Mouse (Mus musculus): Measurements from ENCODE around the gene Exoc3l2. TPM values are rescaled to one million over a fixed set of nuclear protein-coding genes. Genes with fewer than 3 reads are reported as not detected.
A peak's percentile ranks its signal among the peaks of the same experiment; 100 is the strongest.

Exoc3l2 gene
- polyA plus RNA-seq, 1 experiment from 2014 or later = 8.0 TPM

GRCm38 (mm10) chr7:19424051-19424450, 39.1 kb upstream of the Exoc3l2 start:
- Histone ChIP-seq H3K9ac (ENCODE audit: low read depth, low read length) (no peak overlapping the region), H3K27me3 (ENCODE audit: insufficient read depth, low read length) (peaks cover 13% of the 10 kb centered on the region), H3K4me1 (replicated peaks; ENCODE audit: insufficient read depth, low read length) (no peaks in the 10 kb centered on the region; the same call in 1 of the 2 replicates), H3K4me2 (ENCODE audit: low read length) (no peak overlapping the region), H3K4me3 (replicated peaks; ENCODE audit: low read depth, low read length) (no peak overlapping the region), H3K36me3 (ENCODE audit: insufficient read depth, low read length) (peaks cover 31% of the 10 kb centered on the region), H3K9me3 (replicated peaks; ENCODE audit: low read length) (no peaks in the 10 kb centered on the region), H3K27ac (no peak overlapping the region)
- ATAC-seq (replicated peaks; ENCODE audit: low FRiP score, low read depth) (no peak), DNase-seq (ENCODE audit: low spot score) (no peak)
- 53% methylated on average over 4 of the region's 4 CpGs for WGBS
- no peak for TF ChIP-seq CTCF (IDR thresholded peaks at IDR 0.05; ENCODE audit: low read depth)

GRCm38 (mm10) chr7:19426349-19426748, 36.8 kb upstream of the Exoc3l2 start:
- Histone ChIP-seq H3K36me3 (ENCODE audit: insufficient read depth, low read length) (peaks cover 45% of the 10 kb centered on the region), H3K4me3 (replicated peaks; ENCODE audit: low read depth, low read length) (no peak overlapping the region), H3K27ac (no peak overlapping the region), H3K9me3 (replicated peaks; ENCODE audit: low read length) (no peaks in the 10 kb centered on the region), H3K4me2 (ENCODE audit: low read length) (no peak overlapping the region), H3K4me1 (replicated peaks; ENCODE audit: insufficient read depth, low read length) (no peaks in the 10 kb centered on the region), H3K27me3 (ENCODE audit: insufficient read depth, low read length) (no peaks in the 10 kb centered on the region), H3K9ac (ENCODE audit: low read depth, low read length) (no peak overlapping the region)
- 77% methylated on average over 6 of the region's 6 CpGs for WGBS
- TF ChIP-seq CTCF (IDR thresholded peaks at IDR 0.05; ENCODE audit: low read depth) = no peak
- ATAC-seq (replicated peaks; ENCODE audit: low FRiP score, low read depth) = no peak
- DNase-seq (ENCODE audit: low spot score) = no peak

- ATAC-seq (replicated peaks; ENCODE audit: low FRiP score, low read depth) (no peak), DNase-seq (ENCODE audit: low spot score) (no peak)
- H3K36me3 ChIP-seq (ENCODE audit: insufficient read depth, low read length) = peaks cover 50% of the 10 kb centered on the region
- no peak overlapping the region for H3K27ac ChIP-seq
- no peaks in the 10 kb centered on the region for H3K27me3 ChIP-seq (ENCODE audit: insufficient read depth, low read length)
- TF ChIP-seq CTCF (IDR thresholded peaks at IDR 0.05; ENCODE audit: low read depth) = no peak
- H3K4me3 ChIP-seq (replicated peaks; ENCODE audit: low read depth, low read length) = no peak overlapping the region
- H3K9ac ChIP-seq (ENCODE audit: low read depth, low read length) = no peak overlapping the region
- WGBS = 91% methylated on average over 6 of the region's 6 CpGs
- H3K9me3 ChIP-seq (replicated peaks; ENCODE audit: low read length) = no peaks in the 10 kb centered on the region
- no peaks in the 10 kb centered on the region for H3K4me1 ChIP-seq (replicated peaks; ENCODE audit: insufficient read depth, low read length)
- no peak overlapping the region for H3K4me2 ChIP-seq (ENCODE audit: low read length)
These were observed 36.2 kb upstream of the Exoc3l2 start for GRCm38 (mm10) chr7:19426888-19427287.

- TF ChIP-seq CTCF (IDR thresholded peaks at IDR 0.05; ENCODE audit: low read depth) = no peak
- DNase-seq (ENCODE audit: low spot score) = no peak
- Histone ChIP-seq H3K4me3 (replicated peaks; ENCODE audit: low read depth, low read length) (no peak overlapping the region), H3K4me2 (ENCODE audit: low read length) (no peak overlapping the region), H3K4me1 (replicated peaks; ENCODE audit: insufficient read depth, low read length) (no peaks in the 10 kb centered on the region), H3K9ac (ENCODE audit: low read depth, low read length) (no peak overlapping the region), H3K9me3 (replicated peaks; ENCODE audit: low read length) (no peaks in the 10 kb centered on the region), H3K27me3 (ENCODE audit: insufficient read depth, low read length) (no peaks in the 10 kb centered on the region), H3K27ac (no peak overlapping the region), H3K36me3 (ENCODE audit: insufficient read depth, low read length) (peaks cover 63% of the 10 kb centered on the region)
- no peak for ATAC-seq (replicated peaks; ENCODE audit: low FRiP score, low read depth)
- WGBS = 79% methylated on average over 15 of the region's 15 CpGs
These were observed 35.0 kb upstream of the Exoc3l2 start for GRCm38 (mm10) chr7:19427999-19428650.

- no peak overlapping the region for H3K27ac ChIP-seq
- no peak overlapping the region for H3K9ac ChIP-seq (ENCODE audit: low read depth, low read length)
- 73% methylated on average over 8 of the region's 8 CpGs for WGBS
- H3K36me3 ChIP-seq (ENCODE audit: insufficient read depth, low read length) = peaks cover 78% of the 10 kb centered on the region
- no peaks in the 10 kb centered on the region for H3K27me3 ChIP-seq (ENCODE audit: insufficient read depth, low read length)
- DNase-seq (ENCODE audit: low spot score) (no peak), ATAC-seq (replicated peaks; ENCODE audit: low FRiP score, low read depth) (no peak)
- no peak overlapping the region for H3K4me2 ChIP-seq (ENCODE audit: low read length)
- TF ChIP-seq CTCF (IDR thresholded peaks at IDR 0.05; ENCODE audit: low read depth) = no peak
- no peak overlapping the region for H3K4me3 ChIP-seq (replicated peaks; ENCODE audit: low read depth, low read length)
- H3K4me1 ChIP-seq (replicated peaks; ENCODE audit: insufficient read depth, low read length) = no peaks in the 10 kb centered on the region
- no peaks in the 10 kb centered on the region for H3K9me3 ChIP-seq (replicated peaks; ENCODE audit: low read length)
These were observed 33.4 kb upstream of the Exoc3l2 start for GRCm38 (mm10) chr7:19429726-19430125.

GRCm38 (mm10) chr7:19430402-19430801, 32.7 kb upstream of the Exoc3l2 start:
- no peaks in the 10 kb centered on the region for H3K9me3 ChIP-seq (replicated peaks; ENCODE audit: low read length)
- H3K27ac ChIP-seq = no peak overlapping the region
- H3K4me1 ChIP-seq (replicated peaks; ENCODE audit: insufficient read depth, low read length) = no peaks in the 10 kb centered on the region
- H3K9ac ChIP-seq (ENCODE audit: low read depth, low read length) = no peak overlapping the region
- no peaks in the 10 kb centered on the region for H3K27me3 ChIP-seq (ENCODE audit: insufficient read depth, low read length)
- no peak overlapping the region for H3K4me3 ChIP-seq (replicated peaks; ENCODE audit: low read depth, low read length)
- H3K36me3 ChIP-seq (ENCODE audit: insufficient read depth, low read length) = peaks cover 77% of the 10 kb centered on the region
- ATAC-seq (replicated peaks; ENCODE audit: low FRiP score, low read depth) = no peak
- TF ChIP-seq CTCF (IDR thresholded peaks at IDR 0.05; ENCODE audit: low read depth) = no peak
- DNase-seq (ENCODE audit: low spot score) = no peak
- no peak overlapping the region for H3K4me2 ChIP-seq (ENCODE audit: low read length)
- 90% methylated on average over 6 of the region's 6 CpGs for WGBS

GRCm38 (mm10) chr7:19432475-19432874, 30.7 kb upstream of the Exoc3l2 start:
- 95% methylated on average over 2 of the region's 2 CpGs for WGBS
- Histone ChIP-seq H3K27ac (no peak overlapping the region), H3K27me3 (ENCODE audit: insufficient read depth, low read length) (no peaks in the 10 kb centered on the region), H3K4me1 (replicated peaks; ENCODE audit: insufficient read depth, low read length) (no peaks in the 10 kb centered on the region), H3K9me3 (replicated peaks; ENCODE audit: low read length) (no peaks in the 10 kb centered on the region), H3K36me3 (ENCODE audit: insufficient read depth, low read length) (peaks cover 81% of the 10 kb centered on the region), H3K9ac (ENCODE audit: low read depth, low read length) (no peak overlapping the region), H3K4me2 (ENCODE audit: low read length) (no peak overlapping the region), H3K4me3 (replicated peaks; ENCODE audit: low read depth, low read length) (no peak overlapping the region)
- TF ChIP-seq CTCF (IDR thresholded peaks at IDR 0.05; ENCODE audit: low read depth) = peak; percentile 34; the same call in 1 of the 2 replicates
- ATAC-seq (replicated peaks; ENCODE audit: low FRiP score, low read depth) = no peak
- DNase-seq (ENCODE audit: low spot score) = no peak
